ENCODE assay signal across 8 mouse cellular contexts in genomic region chr17:17005267-17005666, GRCm38 (mm10). TPM values are rescaled to one million over a fixed set of nuclear protein-coding genes. Genes with fewer than 3 reads are reported as not detected.
DNase-seq lines count a peak whose midpoint lies in the region; ATAC-seq and TF ChIP-seq lines count a peak whose summit lies in the region.
"Not testable (repeated sequence)": the region's sequence is repeated elsewhere in the genome, so short reads cannot be mapped to it uniquely, and the experiment has no call there.

No protein-coding gene starts in this region.

- peak overlapping the region; percentile 52 for H3K4me2 ChIP-seq in forebrain, embryonic 14.5 days (ENCODE audit: low read length)
- peak overlapping the region; percentile 59 for H3K4me2 ChIP-seq in hindbrain, embryonic 13.5 days
- peak overlapping the region; percentile 59 for H3K4me2 ChIP-seq in lung, embryonic 14.5 days
- peak overlapping the region; percentile 58 for H3K4me2 ChIP-seq in neural tube, embryonic 12.5 days (replicated peaks)

- not testable (repeated sequence) for H3K4me1 ChIP-seq in forebrain, embryonic 14.5 days (ENCODE audit: control insufficient read depth, insufficient read depth, low read length); hindbrain, embryonic 13.5 days (replicated peaks); lung, embryonic 14.5 days (ENCODE audit: insufficient read depth); neural tube, embryonic 12.5 days; testis, adult 2 months (ENCODE audit: control insufficient read depth, insufficient read depth, low read length)

- not testable (repeated sequence) for H3K9me3 ChIP-seq in forebrain, embryonic 14.5 days (replicated peaks; ENCODE audit: control insufficient read depth, low read length); hindbrain, embryonic 13.5 days; lung, embryonic 14.5 days (ENCODE audit: low read depth, low read length); neural tube, embryonic 12.5 days

- ATAC-seq in forebrain, embryonic 14.5 days, result peak; percentile 18
- peak; percentile 56 for ATAC-seq in hindbrain, embryonic 13.5 days (ENCODE audit: low FRiP score)
- ATAC-seq in lung, embryonic 14.5 days (ENCODE audit: insufficient read depth), result not testable (repeated sequence)
- ATAC-seq in neural tube, embryonic 12.5 days (ENCODE audit: low FRiP score, low read depth), result peak; percentile 45; the same call in 1 of the 2 replicates

- H3K27ac ChIP-seq in forebrain, embryonic 14.5 days (ENCODE audit: low read depth, low read length); hindbrain, embryonic 13.5 days; lung, embryonic 14.5 days (ENCODE audit: low read depth); neural tube, embryonic 12.5 days; testis, adult 2 months (ENCODE audit: control insufficient read depth, insufficient read depth, low read depth, low read length): not testable (repeated sequence)
- H3K27ac ChIP-seq in layer of hippocampus, adult 2 months, result peak overlapping the region; percentile 43

- TF ChIP-seq CTCF in layer of hippocampus, adult 2 months (conservative IDR thresholded peaks at IDR 0.05); lung, embryonic 14.5 days (IDR thresholded peaks at IDR 0.05; ENCODE audit: low read depth); testis, adult 2 months (IDR thresholded peaks at IDR 0.05; ENCODE audit: control insufficient read depth, insufficient read depth, insufficient replicate concordance, low read depth, low read length): not testable (repeated sequence)

- not testable (repeated sequence) for TF ChIP-seq POLR2A in testis, adult 2 months (IDR thresholded peaks at IDR 0.05; ENCODE audit: control insufficient read depth, low read depth, low read length)

- not testable (repeated sequence) for H3K36me3 ChIP-seq in forebrain, embryonic 14.5 days (ENCODE audit: control insufficient read depth, insufficient read depth, low read length); hindbrain, embryonic 13.5 days; lung, embryonic 14.5 days (ENCODE audit: insufficient read depth); neural tube, embryonic 12.5 days; testis, adult 2 months (ENCODE audit: control insufficient read depth, insufficient read depth, low read length)

- WGBS in forebrain, embryonic 14.5 days, result 10% methylated on average over 9 of the region's 11 CpGs
- WGBS in hindbrain, embryonic 13.5 days, result 8% methylated on average over 11 of the region's 11 CpGs
- 3% methylated on average over 11 of the region's 11 CpGs for WGBS in lung, embryonic 14.5 days
- 12% methylated on average over 11 of the region's 11 CpGs for WGBS in neural tube, embryonic 12.5 days

- H3K27me3 ChIP-seq in forebrain, embryonic 14.5 days (replicated peaks; ENCODE audit: control insufficient read depth, insufficient read depth, low read length); hindbrain, embryonic 13.5 days; lung, embryonic 14.5 days (ENCODE audit: insufficient read depth, low read length); neural tube, embryonic 12.5 days (replicated peaks); testis, adult 2 months (ENCODE audit: control insufficient read depth, insufficient read depth, low read length): not testable (repeated sequence)

- peak overlapping the region; percentile 59 for H3K9ac ChIP-seq in forebrain, embryonic 14.5 days (ENCODE audit: low read length)
- peak overlapping the region; percentile 66 for H3K9ac ChIP-seq in hindbrain, embryonic 13.5 days
- peak overlapping the region; percentile 47 for H3K9ac ChIP-seq in lung, embryonic 14.5 days
- peak overlapping the region; percentile 14; the same call in 1 of the 2 replicates for H3K9ac ChIP-seq in neural tube, embryonic 12.5 days

- H3K4me3 ChIP-seq in forebrain, embryonic 14.5 days (ENCODE audit: low read depth, low read length), result peak overlapping the region; percentile 42
- peak overlapping the region; percentile 48 for H3K4me3 ChIP-seq in hindbrain, embryonic 13.5 days
- peak overlapping the region; percentile 62 for H3K4me3 ChIP-seq in layer of hippocampus, adult 2 months
- peak overlapping the region; percentile 52 for H3K4me3 ChIP-seq in lung, embryonic 14.5 days (ENCODE audit: low read depth, low read length)
- peak overlapping the region; percentile 42 for H3K4me3 ChIP-seq in neural tube, embryonic 12.5 days
- H3K4me3 ChIP-seq in testis, adult 2 months (ENCODE audit: control insufficient read depth, low read depth, low read length), result peak overlapping the region; percentile 79

- peak; percentile 55 for DNase-seq in MEL-GATA-1-ER (ENCODE audit: extremely low read depth, low read depth)
- peak; percentile 45 for DNase-seq in cerebellum, adult 9-10 months
- DNase-seq in forebrain, embryonic 14.5 days (ENCODE audit: low spot score), result peak; percentile 62
- peak in 1 of 2 experiments; percentile 13 for DNase-seq in layer of hippocampus, adult 2 months (ENCODE audit: low spot score in 2 of 2)
- DNase-seq in lung, embryonic 14.5 days, result peak; percentile 65

RNA-seq across cellular contexts. Expression of gene Zfp960, which starts 58.6 kb away (rescaled TPM):
- polyA plus RNA-seq in forebrain, embryonic 14.5 days (2014; fragmentation: Nextera tagmentation; extraction: Ambion mirVana), result 4.2 and 4.9 TPM in 2 replicates
- 3.6 and 3.8 TPM in 2 replicates for polyA plus RNA-seq in hindbrain, embryonic 13.5 days (2015; fragmentation: Nextera tagmentation; extraction: Ambion mirVana)
- total RNA-seq in layer of hippocampus, adult 2 months (2021), result 1 to 10 TPM; 7.4 to 8.5 TPM
- polyA plus RNA-seq in lung, embryonic 14.5 days (2014; fragmentation: Nextera tagmentation; extraction: Ambion mirVana), result 6.4 and 7.2 TPM in 2 replicates
- 3.7 and 4.4 TPM in 2 replicates for polyA plus RNA-seq in neural tube, embryonic 12.5 days (2016; fragmentation: Nextera tagmentation; extraction: Ambion mirVana)
- polyA plus RNA-seq in testis, adult 2 months (2012; rRNA removed), result 0.54 and 0.79 TPM in 2 replicates

Comparison
In these comparisons a context has a peak if more than half of its experiments do, and no peak if none do; other contexts are left out.
1. H3K9ac ChIP-seq: peak in every context shown above with its lines; median percentile 66 in hindbrain, embryonic 13.5 days; 59 in forebrain, embryonic 14.5 days; 47 in lung, embryonic 14.5 days; 14 in neural tube, embryonic 12.5 days.